Mouse (Mus musculus) testis, adult 2 months (tissue): ENCODE results near the gene Pam16. TPM values are rescaled to one million over a fixed set of nuclear protein-coding genes. Genes with fewer than 3 reads are reported as not detected.
"Not testable (repeated sequence)": the region's sequence is repeated elsewhere in the genome, so short reads cannot be mapped to it uniquely, and the experiment has no call there.

Experiments
- H3K27ac ChIP-seq: fragments of 200-500 bp; 2 replicates; pipeline ENCODE4 v1.5.1; 2012; ENCODE audit warnings: low read depth, low read length; ENCODE audit not compliant: control insufficient read depth, insufficient read depth
- H3K27me3 ChIP-seq: fragments of 200-500 bp; 2 replicates; pipeline ENCODE4 v1.6.1; 2012; ENCODE audit warnings: mild to moderate bottlenecking, low read length, moderate library complexity; ENCODE audit not compliant: control insufficient read depth, insufficient read depth
- H3K36me3 ChIP-seq: fragments of 200-500 bp; 2 replicates; pipeline ENCODE4 v1.6.1; 2012; ENCODE audit warnings: mild to moderate bottlenecking, low read length; ENCODE audit not compliant: control insufficient read depth, insufficient read depth
- H3K4me1 ChIP-seq: fragments of 200-500 bp; 2 replicates; pipeline ENCODE4 v1.6.1; 2012; ENCODE audit warnings: low read length; ENCODE audit not compliant: control insufficient read depth, insufficient read depth
- H3K4me3 ChIP-seq: fragments of 200-500 bp; 2 replicates; pipeline ENCODE4 v1.5.1; 2012; ENCODE audit warnings: low read depth, mild to moderate bottlenecking, low read length, moderate library complexity, mixed read lengths; ENCODE audit not compliant: control insufficient read depth
- CTCF ChIP-seq: fragments of 200-500 bp; IDR thresholded peaks from 2 replicates; pipeline ENCODE4 v1.5.1; 2012; ENCODE audit warnings: low read depth, mild to moderate bottlenecking, inconsistent platforms, low read length, moderate library complexity; ENCODE audit not compliant: control insufficient read depth, insufficient read depth, insufficient replicate concordance
- POLR2A ChIP-seq: fragments of 200-500 bp; IDR thresholded peaks from 2 replicates; pipeline ENCODE4 v1.6.1; 2012; ENCODE audit warnings: low read depth, mild to moderate bottlenecking, inconsistent platforms, low read length, moderate library complexity; ENCODE audit not compliant: control insufficient read depth
- polyA plus RNA-seq: library from polyadenylated mRNA; depleted of rRNA; stranded (reverse); fragments of >200 nt; gene quantifications from 2 replicates; pipeline ENCODE4 v1.2.3, GENCODE M21; 2012

The Pam16 gene
- polyA plus RNA-seq, 1 experiment: 114 TPM

DNA sequence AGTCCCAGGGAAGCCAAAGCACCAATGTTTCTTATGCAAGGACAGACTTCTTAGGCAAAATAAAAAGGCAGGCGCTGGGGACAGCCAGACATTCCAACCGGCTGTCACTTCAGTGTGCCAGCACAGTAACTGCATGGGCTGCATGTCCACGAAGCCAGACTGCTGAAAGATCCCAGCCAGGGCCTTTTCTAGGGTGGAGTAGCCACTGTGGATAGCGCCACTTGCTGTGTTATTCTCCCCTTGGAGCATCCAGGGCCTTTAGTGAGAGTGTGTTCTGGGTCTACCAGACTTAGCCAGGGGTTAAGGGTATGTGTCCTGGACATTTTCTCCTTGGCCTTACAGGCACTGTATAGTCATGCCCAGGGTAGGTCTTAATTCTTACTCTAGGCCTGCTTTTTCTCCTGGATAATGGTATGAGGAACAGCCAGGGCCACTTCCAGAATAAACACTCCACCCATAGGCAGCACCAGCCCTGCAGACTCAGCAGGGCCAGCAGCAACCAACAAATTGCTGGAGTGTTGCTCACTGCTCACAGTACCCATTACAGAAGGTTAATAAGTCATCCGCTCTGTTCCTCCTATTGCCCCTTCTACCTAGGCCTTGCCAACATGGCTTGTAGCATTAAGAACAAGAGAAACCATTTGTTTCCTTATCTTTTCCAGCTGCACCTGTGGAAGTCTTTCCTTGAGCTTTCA lies 37.1 kb downstream of the Pam16 start:
- Histone ChIP-seq H3K36me3 (no peaks in the 10 kb centered on the region), H3K4me3 (no peak overlapping the region), H3K27me3 (no peaks in the 10 kb centered on the region), H3K4me1 (peaks cover 7% of the 10 kb centered on the region), H3K27ac (peak overlapping the region; percentile 59)
- TF ChIP-seq CTCF: no peak
- TF ChIP-seq POLR2A: no peak

DNA sequence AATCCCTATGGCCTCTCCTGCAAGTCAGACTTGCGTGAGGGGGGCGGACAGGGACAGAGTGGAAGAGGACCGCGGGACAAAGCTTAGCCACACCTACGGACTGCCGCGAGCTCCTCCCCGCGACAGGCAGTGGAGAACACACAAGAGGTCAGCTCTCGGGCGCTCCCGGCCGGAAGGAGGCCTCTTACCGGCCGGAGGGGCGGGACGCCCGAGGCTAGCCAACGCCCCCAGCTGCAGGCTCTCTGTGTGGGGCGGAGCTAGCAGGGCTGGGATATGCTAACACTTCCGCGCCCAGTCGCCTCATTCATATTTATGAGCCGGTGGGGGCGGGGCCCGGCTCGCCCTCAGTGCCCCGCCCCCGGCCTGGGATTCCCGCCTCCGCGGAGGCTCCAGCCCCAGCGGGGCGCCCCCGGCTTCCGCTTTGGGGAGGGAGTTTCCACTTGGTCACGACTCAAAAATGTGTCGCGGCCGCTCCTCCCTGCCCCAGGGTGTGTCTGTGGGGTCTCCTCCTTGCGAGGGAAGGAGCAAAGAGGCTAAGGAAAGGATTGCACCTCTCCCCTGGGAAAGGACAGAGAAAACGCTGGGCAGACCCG lies 38.2 kb downstream of the Pam16 start:
- TF ChIP-seq POLR2A: 0 out of 2 replicates have a peak, but pooled peaks have one; percentile 31
- no peak for TF ChIP-seq CTCF
- no peaks in the 10 kb centered on the region for H3K36me3 ChIP-seq
- H3K4me3 ChIP-seq: peak overlapping the region; percentile 73
- H3K27me3 ChIP-seq: no peaks in the 10 kb centered on the region
- peak overlapping the region; percentile 25 for H3K27ac ChIP-seq
- peaks cover 7% of the 10 kb centered on the region for H3K4me1 ChIP-seq

DNA sequence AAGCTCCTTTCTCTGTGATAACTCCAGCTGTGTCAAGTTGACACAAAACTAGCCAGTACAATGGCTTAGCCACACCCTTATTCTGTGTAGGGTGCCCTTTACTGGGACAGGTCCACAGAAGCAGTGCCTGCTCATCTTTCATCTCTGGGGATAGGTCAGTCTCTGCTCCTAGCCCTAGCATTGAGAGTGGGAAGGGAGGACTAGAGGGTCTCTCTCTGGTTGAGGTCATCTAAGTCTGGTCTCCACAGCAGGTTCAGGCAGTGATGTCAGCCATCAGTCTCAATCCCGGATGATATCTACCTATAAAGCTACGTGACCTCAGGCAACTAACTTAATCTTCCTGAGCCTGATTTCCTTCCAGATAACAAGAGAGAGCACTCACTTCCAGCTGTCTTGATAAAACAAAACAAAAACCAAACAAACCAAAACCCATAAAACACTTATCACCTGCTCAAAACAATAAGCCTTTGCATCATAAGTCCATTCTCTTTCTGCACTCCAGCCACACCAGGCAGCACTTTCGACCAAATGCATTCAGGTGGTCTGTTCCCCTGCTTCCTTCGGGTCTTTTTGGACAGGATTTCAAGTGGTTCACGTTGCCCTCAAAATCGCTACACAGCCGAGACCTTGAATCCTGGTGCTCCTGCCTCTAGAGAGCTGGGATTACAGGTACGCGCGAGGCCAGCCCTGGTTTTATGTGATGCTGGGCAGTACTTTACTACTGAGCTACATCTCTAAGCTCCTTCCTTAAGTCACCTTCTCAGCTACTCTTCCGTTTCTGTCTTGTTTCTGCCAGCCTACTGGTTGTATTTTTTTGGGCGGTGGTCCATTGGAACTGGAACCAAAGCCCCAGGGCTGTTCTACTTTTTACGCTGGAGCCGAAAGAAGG lies 38.9 kb downstream of the Pam16 start:
- peak overlapping the region; percentile 73 for H3K4me3 ChIP-seq
- no peaks in the 10 kb centered on the region for H3K27me3 ChIP-seq
- H3K27ac ChIP-seq: peak overlapping the region; percentile 25; the same call in 1 of the 2 replicates
- H3K4me1 ChIP-seq: peaks cover 7% of the 10 kb centered on the region
- TF ChIP-seq CTCF (no peak), POLR2A (no peak)
- H3K36me3 ChIP-seq: no peaks in the 10 kb centered on the region

GRCm38 (mm10) chr16:4584438-4584837 lies 40.4 kb downstream of the Pam16 start:
- no peak overlapping the region for H3K27ac ChIP-seq
- no peaks in the 10 kb centered on the region for H3K36me3 ChIP-seq
- H3K4me1 ChIP-seq: peaks cover 7% of the 10 kb centered on the region
- H3K4me3 ChIP-seq: no peak overlapping the region
- no peak for TF ChIP-seq CTCF
- no peak for TF ChIP-seq POLR2A
- H3K27me3 ChIP-seq: no peaks in the 10 kb centered on the region

DNA sequence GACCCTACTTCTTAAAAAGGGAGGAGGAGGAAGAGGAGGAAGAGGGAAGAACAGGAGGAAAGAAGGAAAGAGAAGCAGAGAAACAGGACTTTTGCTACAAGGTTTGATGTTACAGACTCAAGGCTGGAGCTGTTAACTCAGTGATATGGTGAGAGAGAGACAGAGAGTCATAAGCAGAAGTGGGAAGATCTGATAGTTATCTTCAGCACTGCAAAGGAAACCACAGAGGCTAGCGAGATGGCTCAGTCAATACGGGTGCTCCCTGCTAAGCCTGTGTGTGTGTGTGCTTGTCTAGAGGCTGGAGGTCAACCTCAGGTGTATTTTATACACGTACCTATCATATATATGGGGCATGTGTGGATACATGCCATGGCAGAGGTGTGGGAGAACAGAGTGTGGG lies 41.0 kb downstream of the Pam16 start:
- Histone ChIP-seq H3K4me1 (peaks cover 7% of the 10 kb centered on the region), H3K4me3 (no peak overlapping the region), H3K27me3 (no peaks in the 10 kb centered on the region), H3K36me3 (no peaks in the 10 kb centered on the region), H3K27ac (no peak overlapping the region)
- TF ChIP-seq CTCF (no peak), POLR2A (no peak)

- not testable (repeated sequence) for H3K27ac ChIP-seq, H3K27me3 ChIP-seq, H3K4me1 ChIP-seq, H3K4me3 ChIP-seq, H3K36me3 ChIP-seq
Observed at GRCm38 (mm10) chr16:4581179-4581578, 43.6 kb downstream of the Pam16 start.

DNA sequence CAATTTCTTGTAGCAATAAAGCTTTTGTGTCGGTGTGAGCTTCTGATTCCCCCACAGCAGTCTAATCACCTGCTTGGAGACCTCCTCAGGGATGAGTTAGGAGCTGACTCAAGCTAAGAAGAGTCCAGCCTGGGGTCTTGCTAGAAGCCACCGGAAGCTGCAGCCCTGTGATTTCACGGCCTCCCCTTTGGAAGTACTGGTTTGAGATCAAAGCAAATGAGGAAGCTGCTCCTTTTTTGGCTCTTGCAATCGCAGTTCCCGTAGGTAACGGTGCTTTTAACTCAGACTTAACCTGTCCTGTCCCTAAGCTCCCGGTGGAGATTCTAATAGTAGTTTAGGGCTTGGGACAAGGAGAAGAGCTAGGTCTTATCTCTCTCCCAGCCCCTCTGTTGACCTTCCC lies 46.2 kb downstream of the Pam16 start:
- TF ChIP-seq POLR2A: no peak
- no peak for TF ChIP-seq CTCF
- H3K4me3 ChIP-seq: no peak overlapping the region
- no peaks in the 10 kb centered on the region for H3K27me3 ChIP-seq
- no peak overlapping the region for H3K27ac ChIP-seq
- no peaks in the 10 kb centered on the region for H3K4me1 ChIP-seq
- H3K36me3 ChIP-seq: no peaks in the 10 kb centered on the region
